Mouse (Mus musculus) heart, adult 2 months (tissue): ENCODE measurements around the gene Cct8l1. TPM values are rescaled to one million over a fixed set of nuclear protein-coding genes. Genes with fewer than 3 reads are reported as not detected.
A peak's percentile ranks its signal among the peaks of the same experiment; 100 is the strongest.

Experiments
- DNase-seq, 2 experiments: peaks; one replicate each; pipeline ENCODE4 v3.0.0; 2021
- H3K27ac ChIP-seq: fragments of 200-600 bp; 2 replicates; pipeline ENCODE4 v1.8.1; 2022
- H3K27me3 ChIP-seq: fragments of 200-500 bp; 2 replicates; pipeline ENCODE4 v1.6.1; 2012; ENCODE audit warnings: mild to moderate bottlenecking, low read length, inconsistent platforms, mixed read lengths; ENCODE audit not compliant: control insufficient read depth, insufficient read depth
- H3K36me3 ChIP-seq: fragments of 200-500 bp; 2 replicates; pipeline ENCODE4 v1.6.1; 2012; ENCODE audit warnings: low read length, inconsistent platforms; ENCODE audit not compliant: control insufficient read depth, insufficient read depth
- H3K4me1 ChIP-seq: fragments of 200-500 bp; 2 replicates; pipeline ENCODE4 v1.6.1; 2011; ENCODE audit warnings: low read length; ENCODE audit not compliant: control insufficient read depth, insufficient read depth
- H3K4me3 ChIP-seq: fragments of 200-600 bp; 2 replicates; pipeline ENCODE4 v1.8.1; 2022
- H3K79me2 ChIP-seq: fragments of 200-500 bp; replicated peaks from 2 replicates; pipeline ENCODE4 v1.6.1; 2012; ENCODE audit warnings: mild to moderate bottlenecking, inconsistent platforms, low read length, moderate library complexity, mixed read lengths; ENCODE audit not compliant: control insufficient read depth, insufficient read depth
- H3K9ac ChIP-seq: fragments of 200-500 bp; 2 replicates; pipeline ENCODE4 v1.6.1; 2012; ENCODE audit warnings: low read depth, mild to moderate bottlenecking, control low read depth, inconsistent platforms, low read length, mixed read lengths
- CTCF ChIP-seq: fragments of 200-600 bp; IDR thresholded peaks from 2 replicates; pipeline ENCODE4 v1.8.1; 2022; ENCODE audit warnings: antibody characterized with exemption, mild to moderate bottlenecking, moderate library complexity
- EP300 ChIP-seq: fragments of 200-500 bp; IDR thresholded peaks from 2 replicates; pipeline ENCODE4 v1.6.1; 2011; ENCODE audit warnings: low read depth, low read length, control low read depth; ENCODE audit not compliant: insufficient read depth
- POLR2A ChIP-seq: fragments of 200-500 bp; IDR thresholded peaks from 2 replicates; pipeline ENCODE4 v1.6.1; 2011; ENCODE audit warnings: mild to moderate bottlenecking, low read depth, low read length, control low read depth; ENCODE audit not compliant: insufficient read depth
- WGBS: fragments of 180-500 bp; shearing (Covaris S2); methylation state at CpG from one replicate; pipeline ENCODE4 v1.1.7; 2018; 5-methylcytosine and 5-hydroxymethylcytosine counted together
- intact Hi-C: fragments of 180-260 bp; cut with DNase I; formaldehyde crosslinking; loops from one replicate; pipeline ENCODE4 v1.15.1; 2025
- polyA plus RNA-seq: library from polyadenylated mRNA; depleted of rRNA; stranded (reverse); fragments of >200 nt; gene quantifications from 2 replicates; pipeline ENCODE4 v1.2.3, GENCODE M21; 2012
- total RNA-seq, 2 experiments: library from RNA; stranded (reverse); gene quantifications; 2 replicates each; pipeline ENCODE4 v1.2.3; 2021

Gene Cct8l1
- total and polyA plus RNA-seq, 3 experiments, result 0.06 to 0.18 TPM; not detected in 1

DNA sequence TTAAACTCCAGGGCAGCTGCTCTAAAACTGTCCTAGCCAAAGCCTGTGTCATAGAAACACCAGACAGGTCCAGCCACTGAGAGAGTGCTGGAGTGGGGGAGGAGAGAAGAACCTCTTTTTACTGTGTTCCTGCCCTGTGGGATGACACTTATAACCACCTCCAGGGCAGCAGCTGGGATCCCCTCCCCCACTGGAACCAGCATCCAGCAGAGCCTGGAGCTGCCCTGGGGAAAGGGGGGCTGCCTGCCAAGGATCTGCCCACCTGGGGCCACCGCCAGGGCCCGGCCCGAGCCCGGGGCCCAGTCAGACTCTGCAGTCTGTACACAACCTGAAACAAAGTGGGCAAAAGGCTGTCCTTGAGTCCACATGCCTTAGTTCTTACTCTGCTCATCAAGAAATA is 11.1 kb downstream of the Cct8l1 start:
- TF ChIP-seq CTCF (no peak), EP300 (no peak), POLR2A (no peak)
- Histone ChIP-seq H3K9ac (no peak overlapping the region), H3K36me3 (no peaks in the 10 kb centered on the region), H3K27me3 (no peaks in the 10 kb centered on the region), H3K4me3 (no peak overlapping the region), H3K79me2 (no peaks in the 10 kb centered on the region), H3K4me1 (peaks cover 9% of the 10 kb centered on the region), H3K27ac (peak overlapping the region; percentile 36)
- 33% methylated on average over 4 of the region's 4 CpGs for whole genome bisulfite sequencing
- intact Hi-C loops, result loop anchor here (1.0 to 5.0 kb wide), 2 partner anchors 89 to 180 kb away; partner anchors contain the start of gene Xrcc2
- DNase-seq, result peak; percentile 52 to 53

DNA sequence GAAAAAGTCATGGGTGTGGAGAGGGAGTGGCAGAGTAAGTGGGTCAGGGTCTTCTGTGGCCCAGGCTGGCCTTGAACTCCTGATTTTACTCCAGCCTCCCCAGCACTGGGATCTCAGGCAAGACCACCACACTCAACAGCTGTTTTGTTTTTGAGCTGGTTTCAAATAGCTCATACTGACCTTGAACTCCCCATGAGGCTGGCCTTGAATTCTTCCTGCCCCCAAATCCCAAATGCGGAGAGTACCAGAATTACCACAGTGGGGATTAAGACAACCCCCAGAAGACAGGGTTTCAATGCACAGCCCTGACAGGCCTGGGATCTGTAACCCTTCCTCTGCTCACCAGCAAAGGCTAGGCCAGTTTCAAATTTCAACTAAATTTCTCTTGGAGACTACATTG is 12.1 kb downstream of the Cct8l1 start:
- Histone ChIP-seq H3K9ac (no peak overlapping the region), H3K4me3 (no peak overlapping the region), H3K4me1 (peaks cover 9% of the 10 kb centered on the region), H3K36me3 (no peaks in the 10 kb centered on the region), H3K27me3 (no peaks in the 10 kb centered on the region), H3K79me2 (no peaks in the 10 kb centered on the region), H3K27ac (no peak overlapping the region; the same call in 1 of the 2 replicates)
- 82% methylated on average over 1 of the region's 1 CpGs for WGBS
- DNase-seq, result no peak
- no peak for TF ChIP-seq CTCF
- no peak for TF ChIP-seq POLR2A
- TF ChIP-seq EP300, result no peak
- intact Hi-C loops, result loop anchor here (5.0 kb wide), 1 partner anchor 179 kb away; the partner anchor contains the start of gene Xrcc2

DNA sequence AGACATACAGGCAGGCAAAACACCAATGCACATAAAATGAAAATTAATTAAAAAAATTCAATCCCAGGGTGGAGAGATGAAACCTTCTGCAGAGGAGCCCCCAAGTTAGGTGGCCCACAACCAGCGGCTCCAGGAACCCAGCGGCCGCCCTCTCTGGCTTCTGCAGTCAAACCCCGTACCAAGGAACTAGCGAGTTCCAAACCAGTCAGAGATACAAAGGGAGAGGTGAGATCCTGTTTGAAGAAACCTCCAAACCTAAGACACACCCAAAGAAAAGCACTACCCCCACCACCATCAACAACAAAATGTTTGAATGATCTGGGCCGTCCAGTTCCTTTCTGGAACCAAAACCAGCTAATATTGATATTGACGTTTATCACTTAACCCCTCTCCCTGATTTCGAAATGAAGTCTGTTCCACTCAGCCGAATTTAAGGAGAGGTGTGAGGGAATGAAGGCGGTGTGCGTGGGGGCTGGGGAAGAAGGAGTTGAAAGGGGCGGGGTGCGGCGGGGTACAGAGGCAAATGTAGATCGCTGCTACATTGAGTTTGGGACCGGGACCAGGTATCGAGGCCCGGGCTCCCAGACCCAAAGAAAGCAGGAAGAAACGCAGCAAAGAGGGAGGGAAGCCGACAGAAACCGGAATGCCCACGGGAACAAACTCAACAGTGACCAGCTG is 13.1 kb downstream of the Cct8l1 start:
- H3K9ac ChIP-seq, result peak overlapping the region; percentile 48
- H3K27me3 ChIP-seq, result no peaks in the 10 kb centered on the region
- H3K4me1 ChIP-seq, result peaks cover 9% of the 10 kb centered on the region
- H3K79me2 ChIP-seq, result no peaks in the 10 kb centered on the region
- intact Hi-C loops, result loop anchor here (1.0 to 5.0 kb wide), 2 partner anchors 30 to 178 kb away; partner anchors contain the start of gene Xrcc2
- WGBS, result 10% methylated on average over 22 of the region's 22 CpGs
- no peaks in the 10 kb centered on the region for H3K36me3 ChIP-seq
- H3K4me3 ChIP-seq, result peak overlapping the region; percentile 57
- DNase-seq, result peak in 1 of 2 experiments; percentile 8
- peak overlapping the region; percentile 90 for H3K27ac ChIP-seq
- TF ChIP-seq POLR2A (no peak; the same call in none of the 2 replicates), EP300 (no peak), CTCF (no peak)

DNA sequence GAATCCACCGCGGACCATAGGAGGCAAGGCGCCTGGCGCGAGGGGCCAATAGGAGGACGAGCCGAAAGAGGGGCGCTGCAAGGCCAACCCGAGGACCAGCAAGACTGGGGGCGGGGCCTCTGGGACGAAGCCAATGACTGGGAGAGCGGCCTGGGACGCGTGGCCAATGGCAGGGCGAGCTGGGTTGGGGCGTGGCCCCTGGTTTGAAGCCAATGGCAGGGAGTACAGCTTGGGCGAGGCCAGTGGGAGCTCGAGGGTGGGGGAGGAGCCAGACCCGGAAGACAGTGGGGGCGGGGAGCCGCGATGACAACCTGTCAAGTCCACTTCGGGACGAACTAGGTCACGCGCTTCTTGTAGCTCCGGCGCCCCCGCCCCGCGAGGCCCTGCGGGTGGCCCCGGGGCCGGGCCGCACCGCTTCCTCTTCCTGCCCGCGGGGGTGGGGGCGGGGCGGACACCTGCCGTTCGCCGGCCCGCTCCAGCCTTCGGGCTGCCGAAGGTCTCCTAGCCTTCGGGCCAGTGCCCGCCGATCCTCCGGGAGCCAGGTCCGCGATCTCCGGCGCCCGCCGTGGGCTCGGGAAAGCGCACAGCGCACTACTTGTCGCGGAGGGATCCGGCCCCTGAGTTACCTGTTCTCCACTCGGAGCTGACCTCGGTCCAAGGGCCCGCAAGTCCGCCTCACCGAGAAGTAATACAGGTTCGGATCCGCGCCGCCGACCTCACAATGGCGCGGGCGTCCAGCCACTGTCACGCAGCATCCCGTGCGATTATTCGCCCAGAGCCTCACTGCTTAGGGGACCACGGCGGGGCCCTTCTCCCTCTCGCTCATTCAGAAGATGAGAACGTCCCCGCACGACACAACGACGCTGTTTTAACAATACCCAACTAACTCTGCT is 13.9 kb downstream of the Cct8l1 start:
- under 1% methylated on average over 87 of the region's 87 CpGs for WGBS
- peak; percentile 100 for DNase-seq
- peak overlapping the region; percentile 99 for H3K27ac ChIP-seq
- no peaks in the 10 kb centered on the region for H3K36me3 ChIP-seq
- H3K79me2 ChIP-seq, result no peaks in the 10 kb centered on the region
- intact Hi-C loops, result loop anchor here (1.0 to 5.0 kb wide), 2 partner anchors 30 to 178 kb away; partner anchors contain the start of gene Xrcc2
- peak overlapping the region; percentile 67 for H3K4me3 ChIP-seq
- peaks cover 9% of the 10 kb centered on the region for H3K4me1 ChIP-seq
- peak; percentile 83 for TF ChIP-seq EP300
- peak; percentile 87 for TF ChIP-seq POLR2A
- peak; percentile 31 for TF ChIP-seq CTCF
- no peaks in the 10 kb centered on the region for H3K27me3 ChIP-seq
- peak overlapping the region; percentile 86 for H3K9ac ChIP-seq

DNA sequence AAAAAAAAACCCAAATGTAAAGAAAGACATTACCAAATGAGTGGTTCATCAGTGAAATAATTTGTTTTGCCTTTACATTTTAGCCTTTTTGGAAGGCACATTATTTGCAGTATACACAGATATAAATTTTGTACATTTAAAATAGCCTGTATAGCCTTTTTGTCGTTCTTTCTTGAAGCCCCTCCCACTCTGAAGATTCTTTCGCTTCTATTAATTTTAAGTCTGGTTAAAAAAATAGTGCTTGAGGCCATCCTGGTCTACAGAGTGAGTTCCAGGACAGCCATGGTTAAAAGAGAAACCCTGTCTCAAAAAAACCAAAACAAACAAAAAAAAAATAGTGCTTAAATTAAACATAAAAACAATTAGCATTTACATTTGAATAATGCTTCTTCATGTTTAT is 14.8 kb downstream of the Cct8l1 start:
- Histone ChIP-seq H3K36me3 (no peaks in the 10 kb centered on the region), H3K9ac (no peak overlapping the region), H3K79me2 (no peaks in the 10 kb centered on the region), H3K4me1 (peaks cover 9% of the 10 kb centered on the region), H3K27ac (peak overlapping the region; percentile 99), H3K27me3 (no peaks in the 10 kb centered on the region), H3K4me3 (peak overlapping the region; percentile 67)
- TF ChIP-seq CTCF (no peak), POLR2A (no peak), EP300 (no peak)
- intact Hi-C loops, result no loop called here
- DNase-seq, result no peak
- WGBS, result 11% methylated on average over 2 of the region's 2 CpGs
